Mouse (Mus musculus) left cerebral cortex, postnatal 4 days (tissue): ENCODE data around the gene Bicra. TPM values are rescaled to one million over a fixed set of nuclear protein-coding genes. Genes with fewer than 3 reads are reported as not detected.

Source experiments
- DNase-seq: peaks from one replicate; pipeline ENCODE4 v3.0.0-alpha.2; 2022
- intact Hi-C: fragments of 180-260 bp; cut with DNase I; formaldehyde crosslinking; loops from one replicate; pipeline ENCODE4 v1.15.1; 2025
- total RNA-seq, 2 experiments: library from RNA; stranded (reverse); gene quantifications; 2 replicates each; pipeline ENCODE4 v1.2.3; 2021

Gene Bicra
- total RNA-seq, 2 experiments from 2014 or later: 25.3 to 25.8 TPM

DNA sequence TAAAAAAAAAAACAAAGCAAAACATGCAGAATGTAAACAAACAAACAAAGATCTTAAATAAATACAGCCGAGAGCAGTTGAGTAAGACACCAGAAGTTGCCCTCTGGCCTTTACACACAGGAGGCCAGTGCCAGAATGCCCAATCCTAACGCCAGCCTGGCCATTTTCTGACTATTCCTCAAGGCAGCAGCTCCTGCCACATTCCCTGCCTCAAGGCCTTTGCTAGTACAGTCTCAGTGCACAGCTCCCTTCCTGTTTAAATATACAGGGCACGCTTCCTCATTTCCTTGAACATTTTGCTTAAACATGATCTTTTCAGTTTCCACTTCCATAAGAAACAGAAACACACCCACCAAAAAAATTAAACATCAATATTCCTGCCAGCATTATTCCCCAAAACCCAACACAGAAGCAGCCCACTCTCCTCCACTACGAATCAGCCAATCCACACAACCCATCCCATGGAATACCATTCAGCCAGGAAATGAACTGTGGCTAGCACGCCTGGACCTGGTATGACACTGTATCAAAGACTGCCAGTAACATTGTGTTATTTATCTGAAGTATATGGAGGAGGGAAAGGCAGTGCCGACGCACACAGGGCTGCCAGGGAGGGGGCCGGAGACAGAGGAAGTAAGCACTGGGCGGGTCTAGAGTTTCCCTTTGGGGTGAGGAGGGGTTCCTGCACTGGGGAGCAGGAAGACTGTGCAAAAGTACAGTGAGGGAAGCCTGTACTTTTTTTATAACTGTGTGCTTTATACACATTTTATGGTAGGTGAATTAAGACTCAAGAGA is 29.5 kb downstream of the Bicra start:
- intact Hi-C loops: no loop called here
- no peak for DNase-seq

DNA sequence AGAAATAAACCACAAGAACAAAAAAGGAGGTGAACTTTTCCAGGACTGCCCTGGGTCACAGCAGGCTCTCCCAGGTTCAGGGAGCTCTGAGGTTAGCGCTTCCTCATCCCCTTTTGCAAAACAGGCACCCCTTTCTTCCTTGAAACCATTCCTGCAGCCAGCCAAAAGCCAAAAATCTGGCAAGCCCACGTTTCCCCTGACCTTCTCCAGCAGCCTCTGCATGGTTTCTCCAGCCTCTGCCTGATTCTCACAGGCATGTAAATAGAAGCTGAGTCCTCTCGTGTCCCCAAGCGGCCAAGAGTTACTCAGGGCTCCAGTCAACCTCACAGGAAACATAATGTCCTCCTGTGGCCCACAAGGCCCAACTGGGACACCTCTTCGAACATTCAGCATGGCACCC is 32.3 kb downstream of the Bicra start:
- DNase-seq: no peak
- intact Hi-C loops: no loop called here

- intact Hi-C loops: no loop called here
These were observed 33.1 kb downstream of the Bicra start for GRCm38 (mm10) chr7:16014521-16015175.

DNA sequence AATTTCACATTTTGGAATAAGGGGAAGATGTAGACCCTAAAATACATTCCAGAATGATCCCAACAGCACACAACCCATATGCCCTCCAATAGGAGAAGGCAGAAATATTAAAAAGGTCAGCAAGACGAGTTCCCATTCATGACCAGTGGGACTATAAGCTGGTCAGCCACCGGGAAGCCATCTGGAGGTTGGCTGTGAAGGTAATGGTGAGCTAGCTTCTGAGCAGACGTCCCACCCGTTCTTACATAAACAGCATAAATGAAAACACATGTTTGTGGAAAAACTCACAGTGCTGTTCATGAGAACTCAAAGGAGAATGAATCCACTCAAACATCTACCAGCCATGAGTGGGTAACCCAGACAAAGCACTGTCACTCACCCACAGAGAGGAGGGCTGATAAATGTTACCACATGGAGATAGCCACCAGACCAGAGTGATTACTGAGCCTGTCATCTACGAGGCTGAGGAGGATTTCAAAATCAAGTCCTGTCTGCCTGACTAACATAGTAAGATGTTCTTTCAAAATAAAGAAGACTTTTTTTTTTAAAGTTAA is 33.9 kb downstream of the Bicra start:
- no peak for DNase-seq
- intact Hi-C loops: no loop called here

More at GRCm38 (mm10) chr7:16014521-16015175, 33.1 kb downstream of the Bicra start:
- DNase-seq: no peak

GRCm38 (mm10) chr7:16012576-16013263 is 35.0 kb downstream of the Bicra start:
- intact Hi-C loops: no loop called here
- peak; percentile 16 for DNase-seq

DNA sequence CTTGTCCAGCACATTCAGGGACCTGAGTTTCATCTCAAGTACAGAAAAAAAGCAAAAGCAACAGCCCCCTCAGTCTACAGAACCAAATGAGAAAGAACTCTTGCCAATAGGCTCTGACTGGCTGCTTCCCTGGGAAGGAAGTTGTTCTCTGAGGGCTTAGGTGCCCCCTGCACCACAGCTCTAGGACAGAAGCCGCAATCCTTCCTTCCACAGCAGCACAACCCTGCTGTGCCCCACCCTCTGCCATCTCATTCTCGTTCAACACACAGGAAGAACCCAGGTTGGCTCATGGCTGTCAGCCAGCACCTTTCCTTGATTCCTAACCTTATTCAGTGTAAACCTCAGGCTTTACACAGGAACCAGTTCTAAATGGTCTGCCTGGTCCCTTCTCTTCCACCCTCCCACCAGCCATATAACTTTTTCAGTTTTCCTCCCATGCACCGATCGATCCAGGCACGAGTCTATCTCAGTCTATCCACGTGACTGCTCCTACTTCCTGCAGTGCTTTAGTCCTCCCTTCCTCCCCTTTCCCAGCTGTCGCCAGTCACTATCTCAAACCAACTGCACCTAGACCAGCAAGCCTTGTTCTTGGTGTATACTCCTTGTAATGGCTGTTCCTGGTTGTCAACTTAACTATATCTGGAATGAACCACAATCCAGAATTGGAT is 36.2 kb downstream of the Bicra start:
- intact Hi-C loops: no loop called here

GRCm38 (mm10) chr7:16010649-16011048 is 37.1 kb downstream of the Bicra start:
- no peak for DNase-seq
- intact Hi-C loops: no loop called here

More for the DNA sequence above, 36.2 kb downstream of the Bicra start:
- no peak for DNase-seq

DNA sequence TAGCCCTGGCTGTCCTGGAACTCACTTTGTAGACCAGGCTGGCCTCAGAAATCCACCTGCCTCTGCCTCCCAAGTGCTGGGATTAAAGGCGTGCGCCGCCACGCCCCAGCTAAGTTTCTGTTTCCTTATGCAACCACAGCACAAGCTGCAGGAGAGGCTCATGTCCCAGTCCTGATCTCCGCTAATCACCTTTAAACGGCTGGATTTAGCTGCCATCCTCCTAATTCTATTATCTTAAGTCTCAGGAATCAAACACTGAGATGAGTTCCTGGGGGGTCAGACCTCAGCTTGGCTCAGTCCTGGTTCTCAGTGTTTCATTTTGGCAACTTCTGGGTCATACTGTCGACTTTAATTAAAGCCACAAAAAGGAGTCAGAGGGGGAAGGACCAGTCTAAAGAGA is 38.1 kb downstream of the Bicra start:
- intact Hi-C loops: no loop called here
- DNase-seq: no peak

GRCm38 (mm10) chr7:16005020-16005419 is 42.7 kb downstream of the Bicra start:
- intact Hi-C loops: no loop called here

GRCm38 (mm10) chr7:16004177-16004856 is 43.4 kb downstream of the Bicra start:
- no peak for DNase-seq
- intact Hi-C loops: no loop called here

More at GRCm38 (mm10) chr7:16005020-16005419, 42.7 kb downstream of the Bicra start:
- DNase-seq: no peak

DNA sequence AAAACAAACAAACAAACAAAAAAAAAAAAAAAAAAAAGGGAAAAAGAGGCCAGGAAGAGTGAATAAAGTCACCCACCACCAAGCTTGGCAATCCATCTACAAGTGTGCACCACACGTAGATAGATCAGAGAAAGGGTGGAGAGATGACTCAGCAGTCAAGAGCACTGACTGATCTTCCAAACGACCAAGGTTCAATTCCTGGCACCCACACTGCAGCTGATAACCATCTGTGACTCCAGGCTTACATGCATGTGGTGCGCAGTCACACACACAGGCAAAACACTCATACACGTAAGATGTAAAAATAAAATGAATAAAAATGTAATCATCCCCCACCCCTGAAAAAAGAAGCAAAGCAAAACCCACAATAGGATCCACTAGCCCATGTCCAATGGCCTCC is 44.7 kb downstream of the Bicra start:
- intact Hi-C loops: no loop called here
- DNase-seq: no peak

- no peak for DNase-seq
- intact Hi-C loops: no loop called here
These were observed 45.5 kb downstream of the Bicra start for GRCm38 (mm10) chr7:16002171-16002570.

GRCm38 (mm10) chr7:16001691-16002090 is 46.0 kb downstream of the Bicra start:
- intact Hi-C loops: no loop called here
- DNase-seq: no peak

DNA sequence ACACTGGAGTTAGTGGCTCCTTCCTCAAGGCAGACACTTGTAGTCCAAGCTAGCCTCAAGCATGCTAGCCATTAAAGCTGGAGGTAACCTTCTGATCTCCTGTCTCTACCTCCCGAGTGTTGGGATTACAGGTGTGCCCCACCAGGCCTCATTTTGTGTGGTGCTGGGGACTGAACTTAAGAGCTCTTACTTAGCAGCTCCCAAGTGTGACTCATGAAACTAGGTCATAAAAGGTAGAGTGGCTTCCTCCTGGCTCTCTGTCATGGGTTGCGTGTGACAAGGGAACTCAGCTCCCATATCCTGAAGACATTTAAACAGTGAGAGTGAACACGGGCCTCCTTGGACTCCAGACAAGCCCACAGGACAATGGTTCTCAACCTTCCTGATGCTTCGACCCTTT is 53.9 kb downstream of the Bicra start:
- DNase-seq: no peak
- intact Hi-C loops: no loop called here

- intact Hi-C loops: no loop called here
- DNase-seq: no peak
These were observed 54.6 kb downstream of the Bicra start for GRCm38 (mm10) chr7:15993152-15993551.

DNA sequence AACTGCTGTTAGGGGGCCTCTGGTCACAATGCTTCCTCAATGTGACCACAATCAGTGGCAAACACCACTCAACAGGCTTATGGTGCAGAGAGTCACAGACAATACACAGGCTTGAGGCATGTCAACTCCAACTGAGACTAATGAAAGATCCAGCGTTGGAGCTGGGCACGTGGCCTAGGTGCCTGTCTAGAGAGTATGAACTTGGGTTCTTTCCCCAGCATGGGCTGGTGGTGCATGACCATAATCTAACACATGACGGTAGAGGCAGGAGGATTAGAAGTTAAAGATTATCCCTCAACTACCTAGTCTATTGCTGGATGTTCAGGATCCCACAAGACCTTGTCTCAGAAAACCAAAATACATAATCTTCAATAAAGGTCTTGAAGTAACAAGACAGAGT is 56.0 kb downstream of the Bicra start:
- intact Hi-C loops: no loop called here
- no peak for DNase-seq

DNA sequence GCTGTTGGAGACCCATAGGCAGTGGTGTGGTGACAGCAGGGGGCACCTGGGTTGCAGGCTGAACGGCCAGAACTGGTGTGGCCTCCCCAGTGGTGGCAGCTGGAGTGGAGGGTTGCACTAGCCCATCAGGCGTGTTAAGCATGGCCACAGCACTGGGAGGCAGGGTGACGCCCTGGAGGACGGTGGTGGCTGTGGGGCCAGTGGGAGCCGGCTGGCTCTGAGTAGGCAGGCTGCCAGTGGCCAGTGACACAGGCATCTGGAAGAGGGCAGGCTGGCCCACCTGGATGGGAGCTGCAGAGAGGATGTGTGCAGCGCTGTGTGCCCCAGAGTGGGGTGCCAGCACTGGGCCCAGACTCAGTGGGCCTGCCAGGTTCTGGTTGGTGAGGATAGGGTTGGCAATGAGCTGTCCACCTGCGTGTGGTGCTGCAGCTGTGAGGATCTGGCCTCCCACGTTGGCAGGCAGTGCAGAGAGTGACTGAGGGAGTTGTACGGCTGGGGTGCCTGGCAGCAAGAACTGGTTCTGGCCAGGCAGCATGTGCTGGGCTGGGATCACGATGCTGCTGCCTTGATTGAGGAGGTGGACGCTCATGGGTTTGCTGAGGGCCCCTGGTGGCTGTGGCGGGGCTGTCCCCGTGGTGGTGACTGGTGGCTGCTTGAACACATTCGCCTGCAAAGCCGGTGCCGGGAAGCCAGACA is 59.9 kb downstream of the Bicra start:
- DNase-seq: no peak
- intact Hi-C loops: no loop called here

GRCm38 (mm10) chr7:15982729-15983407 is 64.9 kb downstream of the Bicra start:
- no peak for DNase-seq
- intact Hi-C loops: loop anchor here (5.0 kb wide), 1 partner anchor 64 kb away; the partner anchor contains the start of gene Bicra

GRCm38 (mm10) chr7:15981538-15981937 is 66.2 kb downstream of the Bicra start:
- intact Hi-C loops: loop anchor here (5.0 kb wide), 1 partner anchor 66 kb away; the partner anchor contains the start of gene Bicra
- no peak for DNase-seq
